ENCODE assay signal across 15 mouse cellular contexts in genomic region chr9:90694051-90694645, GRCm38 (mm10).
DNase-seq lines count a peak whose midpoint lies in the region; ATAC-seq and TF ChIP-seq lines count a peak whose summit lies in the region.
"Had no signal": no experiment of that assay in that cellular context is flagged by ENCODE, and none has a peak within 500 bp of the region (broad histone marks: within the 10 kb centered on the region; RNA-seq: fewer than 3 reads in every experiment).

No protein-coding gene starts in this region.

- TF ChIP-seq POLR2A in lung, adult 2 months (IDR thresholded peaks at IDR 0.05; ENCODE audit: borderline replicate concordance, extremely low read depth, low read depth, low read length) = no peak

- H3K27ac ChIP-seq in forebrain, embryonic 13.5 days = peak overlapping the region; percentile 76
- peak overlapping the region; percentile 73 for H3K27ac ChIP-seq in hindbrain, postnatal 0 days
- H3K27ac ChIP-seq in neural tube, embryonic 15.5 days (replicated peaks) = peak overlapping the region; percentile 42
- H3K27ac ChIP-seq: heart, embryonic 13.5 days; liver, embryonic 15.5 days had no signal

- H3K4me2 ChIP-seq in forebrain, embryonic 13.5 days = peak overlapping the region; percentile 37
- peak overlapping the region; percentile 44 for H3K4me2 ChIP-seq in hindbrain, postnatal 0 days (ENCODE audit: low read depth, low read length)
- H3K4me2 ChIP-seq in neural tube, embryonic 15.5 days = 0 out of 2 replicates have a peak overlapping the region, but pooled peaks have one; percentile 2
- H3K4me2 ChIP-seq: heart, embryonic 13.5 days; liver, embryonic 15.5 days had no signal

- no peaks in the 10 kb centered on the region for H3K36me3 ChIP-seq in forebrain, embryonic 13.5 days (ENCODE audit: poor library complexity, severe bottlenecking)
- no peaks in the 10 kb centered on the region for H3K36me3 ChIP-seq in hindbrain, postnatal 0 days (ENCODE audit: insufficient read depth, low read length)
- no peaks in the 10 kb centered on the region for H3K36me3 ChIP-seq in neural tube, embryonic 15.5 days
- H3K36me3 ChIP-seq: heart, embryonic 13.5 days; liver, embryonic 15.5 days had no signal

- H3K9ac ChIP-seq in forebrain, embryonic 13.5 days = peak overlapping the region; percentile 12
- peak overlapping the region; percentile 45 for H3K9ac ChIP-seq in hindbrain, postnatal 0 days (replicated peaks; ENCODE audit: low read length)
- no peak overlapping the region for H3K9ac ChIP-seq in neural tube, embryonic 15.5 days (replicated peaks)
- H3K9ac ChIP-seq: heart, embryonic 13.5 days; liver, embryonic 15.5 days had no signal

- H3K4me3 ChIP-seq in forebrain, embryonic 13.5 days = no peak overlapping the region
- H3K4me3 ChIP-seq in hindbrain, postnatal 0 days (ENCODE audit: low read length) = 0 out of 2 replicates have a peak overlapping the region, but pooled peaks have one; percentile 6
- H3K4me3 ChIP-seq in neural tube, embryonic 15.5 days (replicated peaks) = no peak overlapping the region
- no peak overlapping the region for H3K4me3 ChIP-seq in lung, adult 2 months (replicated peaks; ENCODE audit: extremely low read depth, low read depth, low read length)
- H3K4me3 ChIP-seq: erythroblast, embryonic 14.5 days; heart, embryonic 13.5 days; liver, embryonic 15.5 days had no signal

- 26% methylated on average over 13 of the region's 13 CpGs for whole genome bisulfite sequencing in forebrain, embryonic 13.5 days
- WGBS in hindbrain, postnatal 0 days = 31% methylated on average over 13 of the region's 13 CpGs
- 41% methylated on average over 13 of the region's 13 CpGs for WGBS in neural tube, embryonic 15.5 days
- whole genome bisulfite sequencing in lung, adult 2 months = 60% methylated on average over 13 of the region's 13 CpGs

- peak; percentile 30 to 70 for DNase-seq in cerebellum, adult 18-20 months
- peak; percentile 61 for DNase-seq in hindbrain, postnatal 0 days (ENCODE audit: low spot score)
- DNase-seq in lung, adult 2 months = no peak
- DNase-seq in left cerebral cortex, postnatal 10 days (ENCODE audit: extremely low spot score in 1 of 2, low spot score in 2 of 2) = no peak
- no peak for DNase-seq in c-Kit-positive CD71-positive TER-119-positive erythroid progenitor cells, embryonic 14.5 days (ENCODE audit: low spot score)
- DNase-seq: adrenal gland, postnatal 36 days; kidney, postnatal 36 days; thymus, adult 18-20 months had no signal

- no peak for ATAC-seq in cerebellum, adult (ENCODE audit: insufficient number of reproducible peaks, low FRiP score, low TSS enrichment)
- ATAC-seq in forebrain, embryonic 13.5 days = no peak
- no peak for ATAC-seq in hindbrain, postnatal 0 days
- no peak for ATAC-seq in neural tube, embryonic 15.5 days (ENCODE audit: low FRiP score)
- ATAC-seq: inflammation-experienced regulatory T-cells, adult 6 months had no signal

- H3K4me1 ChIP-seq in forebrain, embryonic 13.5 days = peaks cover 20% of the 10 kb centered on the region
- H3K4me1 ChIP-seq in hindbrain, postnatal 0 days (ENCODE audit: insufficient read depth, low read length) = no peaks in the 10 kb centered on the region
- H3K4me1 ChIP-seq in neural tube, embryonic 15.5 days = no peaks in the 10 kb centered on the region
- no peaks in the 10 kb centered on the region for H3K4me1 ChIP-seq in lung, adult 2 months (ENCODE audit: control insufficient read depth, insufficient read depth, low read length)
- H3K4me1 ChIP-seq: heart, embryonic 13.5 days; liver, embryonic 15.5 days had no signal

- H3K27me3 ChIP-seq in forebrain, embryonic 13.5 days = peaks cover 15% of the 10 kb centered on the region; the same call in 1 of the 2 replicates
- no peaks in the 10 kb centered on the region for H3K27me3 ChIP-seq in hindbrain, postnatal 0 days (ENCODE audit: insufficient read depth, low read length)
- peaks cover 20% of the 10 kb centered on the region for H3K27me3 ChIP-seq in neural tube, embryonic 15.5 days (replicated peaks)
- H3K27me3 ChIP-seq: heart, embryonic 13.5 days; liver, embryonic 15.5 days had no signal

- intact Hi-C loops in left cerebral cortex, postnatal 10 days (cut with DNase I) = loop anchor here (5.0 to 10.0 kb wide), 3 partner anchors 379 to 711 kb away; partner anchors contain the start of gene Zic4

- no peak for TF ChIP-seq CTCF in hindbrain, postnatal 0 days (IDR thresholded peaks at IDR 0.05; ENCODE audit: low read depth)
- no peak for TF ChIP-seq CTCF in lung, adult 2 months (IDR thresholded peaks at IDR 0.05; ENCODE audit: insufficient read depth, low read length)

- no peaks in the 10 kb centered on the region for H3K9me3 ChIP-seq in forebrain, embryonic 13.5 days (replicated peaks)
- H3K9me3 ChIP-seq in hindbrain, postnatal 0 days (ENCODE audit: low read length) = no peaks in the 10 kb centered on the region
- no peaks in the 10 kb centered on the region for H3K9me3 ChIP-seq in neural tube, embryonic 15.5 days (replicated peaks)
- H3K9me3 ChIP-seq: heart, embryonic 13.5 days; liver, embryonic 15.5 days had no signal

Comparison
In these comparisons a context has a peak if more than half of its experiments do, and no peak if none do; other contexts are left out.
1. DNase-seq: peak in cerebellum, adult 18-20 months (2 of 2) and hindbrain, postnatal 0 days (single experiment); none in lung, adult 2 months (single experiment), left cerebral cortex, postnatal 10 days (0 of 2) and c-Kit-positive CD71-positive TER-119-positive erythroid progenitor cells, embryonic 14.5 days (single experiment).
2. Peak in every context shown above with its lines, with median percentiles within 50 percentile points of each other: H3K27ac ChIP-seq and H3K4me2 ChIP-seq.